Mouse (Mus musculus): Measurements from ENCODE around the gene Ube2k. TPM values are rescaled to one million over a fixed set of nuclear protein-coding genes. Genes with fewer than 3 reads are reported as not detected.
A peak's percentile ranks its signal among the peaks of the same experiment; 100 is the strongest.

The Ube2k gene
- total and polyA plus RNA-seq, 3 experiments, result 51.4 to 293 (median 56.7) TPM

- H3K79me2 ChIP-seq (replicated peaks; ENCODE audit: control insufficient read depth, extremely low read depth, insufficient read depth, poor library complexity, severe bottlenecking), result no peaks in the 10 kb centered on the region; the same call in 1 of the 2 replicates
- peaks cover 2% of the 10 kb centered on the region for H3K9me3 ChIP-seq (replicated peaks; ENCODE audit: low read length)
- in situ Hi-C loops (cut with MboI; ENCODE audit: low pct_ligation_motif_present, low pct_unique_long_range_greater_than_20kb, low sequenced_read_pairs) (no loop called here), dilution Hi-C loops (cut with MboI; ENCODE audit: extremely low pct_ligation_motif_present, extremely low pct_unique_long_range_greater_than_20kb, low sequenced_read_pairs) (no loop called here)
- no peak for DNase-seq (ENCODE audit: extremely low read depth)
- H3K36me3 ChIP-seq (replicated peaks in 1 of 2; ENCODE audit: control insufficient read depth in 1 of 2, insufficient read depth in 1 of 2, low read length in 1 of 2), result no peaks in the 10 kb centered on the region
- no peak overlapping the region for H3K27ac ChIP-seq (ENCODE audit: insufficient read depth, low read depth)
- peaks cover 0 to 36% of the 10 kb centered on the region in 2 experiments; a peak in 3 of 4 replicates for H3K4me1 ChIP-seq (ENCODE audit: control insufficient read depth in 1 of 2, insufficient read depth in 2 of 2)
- no peak overlapping the region for H3K9ac ChIP-seq (ENCODE audit: insufficient read depth, low read depth)
- no peaks in the 10 kb centered on the region for H3K27me3 ChIP-seq (replicated peaks)
- H3K4me3 ChIP-seq (replicated peaks in 1 of 3; ENCODE audit: low read depth in 2 of 3, low read length in 2 of 3, poor library complexity in 1 of 3), result no peak overlapping the region
- peak; percentile 62 for TF ChIP-seq ZNF384 (IDR thresholded peaks at IDR 0.05; ENCODE audit: low read depth, low read length)
- TF ChIP-seq CHD2 (IDR thresholded peaks at IDR 0.05; ENCODE audit: low read length), result no peak
- TF ChIP-seq ETS1 (conservative IDR thresholded peaks at IDR 0.05; ENCODE audit: low read depth, low read length), result no peak
- TF ChIP-seq KAT2A (IDR thresholded peaks at IDR 0.05; ENCODE audit: insufficient replicate concordance, low read length), result no peak
- no peak for TF ChIP-seq USF2 (conservative IDR thresholded peaks at IDR 0.05; ENCODE audit: low read depth, low read length)
- no peak overlapping the region for H3K4me2 ChIP-seq (ENCODE audit: insufficient read depth, low read depth, poor library complexity, severe bottlenecking)
Measured at GRCm38 (mm10) chr5:65531283-65531682, 5.8 kb upstream of the Ube2k start.

DNA sequence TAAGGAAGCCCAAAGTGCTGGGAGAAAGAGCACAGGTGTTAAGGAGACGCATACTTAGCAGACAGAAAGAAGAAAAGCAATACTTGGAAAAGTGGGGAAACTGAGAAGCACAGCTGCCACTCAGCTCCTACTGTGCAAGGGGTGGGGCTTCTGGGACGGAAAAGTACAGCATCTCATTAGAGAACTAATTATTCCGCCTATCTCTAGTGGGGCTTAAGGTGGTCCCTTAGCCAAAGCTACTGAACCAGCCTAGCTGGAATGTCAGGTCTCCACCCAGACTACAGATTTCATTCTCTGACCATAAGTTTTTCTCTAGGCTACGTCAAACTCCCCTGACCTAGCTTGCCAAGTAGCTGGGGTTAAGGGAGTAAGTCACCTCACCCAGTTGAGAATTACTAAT is 2.5 kb upstream of the Ube2k start:
- peaks cover 17% of the 10 kb centered on the region for H3K79me2 ChIP-seq (replicated peaks; ENCODE audit: control insufficient read depth, extremely low read depth, insufficient read depth, poor library complexity, severe bottlenecking)
- H3K4me2 ChIP-seq (ENCODE audit: insufficient read depth, low read depth, poor library complexity, severe bottlenecking), result no peak overlapping the region
- H3K4me1 ChIP-seq (ENCODE audit: control insufficient read depth in 1 of 2, insufficient read depth in 2 of 2), result peaks cover 0 to 40% of the 10 kb centered on the region in 2 experiments; a peak in 3 of 4 replicates
- H3K27me3 ChIP-seq (replicated peaks), result no peaks in the 10 kb centered on the region
- no peak overlapping the region for H3K27ac ChIP-seq (ENCODE audit: insufficient read depth, low read depth)
- in situ Hi-C loops (cut with MboI; ENCODE audit: low pct_ligation_motif_present, low pct_unique_long_range_greater_than_20kb, low sequenced_read_pairs) (no loop called here), dilution Hi-C loops (cut with MboI; ENCODE audit: extremely low pct_ligation_motif_present, extremely low pct_unique_long_range_greater_than_20kb, low sequenced_read_pairs) (no loop called here)
- no peak for DNase-seq (ENCODE audit: extremely low read depth)
- H3K4me3 ChIP-seq (replicated peaks in 1 of 3; ENCODE audit: low read depth in 2 of 3, low read length in 2 of 3, poor library complexity in 1 of 3), result no peak overlapping the region
- H3K36me3 ChIP-seq (replicated peaks in 1 of 2; ENCODE audit: control insufficient read depth in 1 of 2, insufficient read depth in 1 of 2, low read length in 1 of 2), result no peaks in the 10 kb centered on the region
- peaks cover 2% of the 10 kb centered on the region for H3K9me3 ChIP-seq (replicated peaks; ENCODE audit: low read length)
- no peak overlapping the region for H3K9ac ChIP-seq (ENCODE audit: insufficient read depth, low read depth)
- TF ChIP-seq MEF2A (IDR thresholded peaks at IDR 0.05; ENCODE audit: borderline replicate concordance, low read depth, low read length), result no peak
- TF ChIP-seq SIN3A (IDR thresholded peaks at IDR 0.05; ENCODE audit: low read length), result no peak
- no peak for TF ChIP-seq E2F4 (IDR thresholded peaks at IDR 0.05; ENCODE audit: insufficient replicate concordance, low read depth, low read length)
- no peak for TF ChIP-seq MYC (IDR thresholded peaks at IDR 0.05; ENCODE audit: low read depth, low read length)
- TF ChIP-seq POLR2AphosphoS2 (IDR thresholded peaks at IDR 0.05; ENCODE audit: low read depth, low read length), result no peak
- TF ChIP-seq MAX (IDR thresholded peaks at IDR 0.05; ENCODE audit: low read length), result no peak
- TF ChIP-seq CTCF (conservative IDR thresholded peaks at IDR 0.05 in 1 of 2, IDR thresholded peaks at IDR 0.05 in 1 of 2; ENCODE audit: low read depth in 2 of 2, low read length in 2 of 2), result no peak
- TF ChIP-seq ZC3H11A (IDR thresholded peaks at IDR 0.05; ENCODE audit: low read depth, low read length), result no peak
- no peak for TF ChIP-seq PAX5 (IDR thresholded peaks at IDR 0.05; ENCODE audit: low read length)
- no peak for TF ChIP-seq MAFK (IDR thresholded peaks at IDR 0.05; ENCODE audit: insufficient replicate concordance, low read length)
- TF ChIP-seq GABPA (IDR thresholded peaks at IDR 0.05; ENCODE audit: insufficient replicate concordance, low read depth, low read length), result no peak
- no peak for TF ChIP-seq NELFE (IDR thresholded peaks at IDR 0.05; ENCODE audit: low read depth, low read length)
- TF ChIP-seq UBTF (IDR thresholded peaks at IDR 0.05; ENCODE audit: low read depth, low read length), result no peak
- TF ChIP-seq TBP (conservative IDR thresholded peaks at IDR 0.05; ENCODE audit: low read depth, low read length), result no peak
- no peak for TF ChIP-seq CHD1 (IDR thresholded peaks at IDR 0.05; ENCODE audit: low read depth, low read length)
- TF ChIP-seq ZKSCAN1 (IDR thresholded peaks at IDR 0.05; ENCODE audit: borderline replicate concordance, low read depth, low read length), result no peak
- TF ChIP-seq JUND (conservative IDR thresholded peaks at IDR 0.05; ENCODE audit: low read depth, low read length), result no peak
- no peak for TF ChIP-seq TCF12 (IDR thresholded peaks at IDR 0.05; ENCODE audit: low read depth, low read length)
- no peak for TF ChIP-seq USF2 (conservative IDR thresholded peaks at IDR 0.05; ENCODE audit: low read depth, low read length)
- TF ChIP-seq NRF1 (IDR thresholded peaks at IDR 0.05; ENCODE audit: low read depth, low read length), result no peak
